Mouse (Mus musculus) heart, postnatal 36 days (tissue): Measurements from ENCODE around the gene Chchd6. TPM values are rescaled to one million over a fixed set of nuclear protein-coding genes. Genes with fewer than 3 reads are reported as not detected.

Source experiments
- DNase-seq, 2 experiments: peaks; one replicate each; pipeline ENCODE4 v3.0.0; 2021 to 2022
- intact Hi-C: fragments of 180-260 bp; cut with DNase I; formaldehyde crosslinking; loops from one replicate; pipeline ENCODE4 v1.15.1; 2025
- total RNA-seq, 2 experiments: library from RNA; stranded (reverse); gene quantifications; 2 replicates each; pipeline ENCODE4 v1.2.3; 2021

Chchd6 gene
- total RNA-seq, 2 experiments from 2014 or later, result 9.6 to 11.2 TPM

- DNase-seq, result no peak
- intact Hi-C loops, result no loop called here
Observed at GRCm38 (mm10) chr6:89592016-89592415, 3.4 kb downstream of the Chchd6 start.

- DNase-seq, result no peak
- intact Hi-C loops, result no loop called here
Observed at GRCm38 (mm10) chr6:89591531-89591930, 3.9 kb downstream of the Chchd6 start.

- intact Hi-C loops, result no loop called here
- DNase-seq, result no peak
Observed at GRCm38 (mm10) chr6:89585696-89586095, 9.8 kb downstream of the Chchd6 start.

- intact Hi-C loops, result no loop called here
- DNase-seq, result no peak
Observed at GRCm38 (mm10) chr6:89584634-89585409, 10.6 kb downstream of the Chchd6 start.

GRCm38 (mm10) chr6:89583170-89583569 is 12.3 kb downstream of the Chchd6 start:
- no peak for DNase-seq
- intact Hi-C loops, result no loop called here

- no peak for DNase-seq
- intact Hi-C loops, result no loop called here
Observed at GRCm38 (mm10) chr6:89574641-89575040, 20.8 kb downstream of the Chchd6 start.

GRCm38 (mm10) chr6:89573768-89574167 is 21.7 kb downstream of the Chchd6 start:
- intact Hi-C loops, result no loop called here
- no peak for DNase-seq

- no peak for DNase-seq
- intact Hi-C loops, result no loop called here
Observed at GRCm38 (mm10) chr6:89572921-89573636, 22.4 kb downstream of the Chchd6 start.

GRCm38 (mm10) chr6:89569370-89569769 is 26.1 kb downstream of the Chchd6 start:
- DNase-seq, result no peak
- intact Hi-C loops, result no loop called here

GRCm38 (mm10) chr6:89566740-89567139 is 28.7 kb downstream of the Chchd6 start:
- intact Hi-C loops, result no loop called here

GRCm38 (mm10) chr6:89563381-89563780 is 32.1 kb downstream of the Chchd6 start:
- intact Hi-C loops, result no loop called here
- DNase-seq, result no peak

More at GRCm38 (mm10) chr6:89566740-89567139, 28.7 kb downstream of the Chchd6 start:
- DNase-seq, result no peak

GRCm38 (mm10) chr6:89560826-89561225 is 34.6 kb downstream of the Chchd6 start:
- intact Hi-C loops, result no loop called here
- no peak for DNase-seq

GRCm38 (mm10) chr6:89557654-89558053 is 37.8 kb downstream of the Chchd6 start:
- intact Hi-C loops, result loop anchor here (2.0 kb wide), 1 partner anchor 75 kb away; no protein-coding TSS in a partner anchor
- DNase-seq, result no peak

- intact Hi-C loops, result loop anchor here (2.0 kb wide), 1 partner anchor 76 kb away; no protein-coding TSS in a partner anchor
- peak in 1 of 2 experiments; percentile 16 for DNase-seq
Observed at GRCm38 (mm10) chr6:89556566-89556965, 38.9 kb downstream of the Chchd6 start.

GRCm38 (mm10) chr6:89555971-89556370 is 39.5 kb downstream of the Chchd6 start:
- DNase-seq, result no peak
- intact Hi-C loops, result loop anchor here (2.0 kb wide), 1 partner anchor 77 kb away; no protein-coding TSS in a partner anchor

- no peak for DNase-seq
- intact Hi-C loops, result loop anchor here (5.0 kb wide), 1 partner anchor 207 kb away; no protein-coding TSS in a partner anchor
Observed at GRCm38 (mm10) chr6:89554029-89554428, 41.4 kb downstream of the Chchd6 start.

- intact Hi-C loops, result loop anchor here (1.0 to 5.0 kb wide), 4 partner anchors 190 to 626 kb away; no protein-coding TSS in a partner anchor
- peak; percentile 83 to 88 for DNase-seq
Observed at GRCm38 (mm10) chr6:89553012-89553704, 42.3 kb downstream of the Chchd6 start.

GRCm38 (mm10) chr6:89552321-89553011 is 43.0 kb downstream of the Chchd6 start:
- DNase-seq, result no peak

GRCm38 (mm10) chr6:89549157-89549556 is 46.3 kb downstream of the Chchd6 start:
- DNase-seq, result no peak
- intact Hi-C loops, result no loop called here

More at GRCm38 (mm10) chr6:89552321-89553011, 43.0 kb downstream of the Chchd6 start:
- intact Hi-C loops, result loop anchor here (1.0 to 5.0 kb wide), 5 partner anchors 189 to 625 kb away; no protein-coding TSS in a partner anchor

- no peak for DNase-seq
- intact Hi-C loops, result no loop called here
Observed at GRCm38 (mm10) chr6:89547951-89548350, 47.5 kb downstream of the Chchd6 start.
